Mouse (Mus musculus) MEL (cell line): ENCODE results near the gene Trio. TPM values are rescaled to one million over a fixed set of nuclear protein-coding genes. Genes with fewer than 3 reads are reported as not detected.

Experiments used
- DNase-seq: peaks from one replicate; pipeline ENCODE4 v3.0.0; 2011; ENCODE audit warnings: low read depth, low spot score
- H3K27ac ChIP-seq: 2 replicates; pipeline ENCODE4 v1.5.1; 2012; ENCODE audit warnings: low read depth, mild to moderate bottlenecking, control low read depth, low read length, moderate library complexity; ENCODE audit not compliant: control insufficient read depth
- H3K27me3 ChIP-seq, 2 experiments: fragments of 150-350 bp in 1 of 2; sonication (generic) in 1 of 2; 2 replicates each; pipeline ENCODE4 v1.6.1; 2012; ENCODE audit warnings: low read length in 2 of 2, mild to moderate bottlenecking in 2 of 2, improper control_type of control experiment in 1 of 2, moderate library complexity in 1 of 2; ENCODE audit not compliant: insufficient read depth in 2 of 2, control insufficient read depth in 1 of 2
- H3K36me3 ChIP-seq, 2 experiments: 2 replicates each; pipeline ENCODE4 v1.6.1; 2012 to 2014; ENCODE audit warnings: low read length in 2 of 2, improper control_type of control experiment in 1 of 2, inconsistent platforms in 1 of 2, mild to moderate bottlenecking in 1 of 2; ENCODE audit not compliant: insufficient read depth in 2 of 2, control insufficient read depth in 1 of 2
- H3K4me1 ChIP-seq, 2 experiments: fragments of 150-350 bp in 1 of 2; sonication (generic) in 1 of 2; 2 replicates each; pipeline ENCODE4 v1.6.1; 2012; ENCODE audit warnings: low read length in 2 of 2, improper control_type of control experiment in 1 of 2, mild to moderate bottlenecking in 1 of 2; ENCODE audit not compliant: insufficient read depth in 2 of 2, control insufficient read depth in 1 of 2
- H3K4me3 ChIP-seq, 2 experiments: fragments of 150-350 bp in 1 of 2; sonication (generic) in 1 of 2; 2 replicates each; pipeline ENCODE4 v1.5.1; 2012; ENCODE audit warnings: low read depth in 2 of 2, low read length in 2 of 2, mild to moderate bottlenecking in 2 of 2, moderate library complexity in 2 of 2, control low read depth in 1 of 2, improper control_type of control experiment in 1 of 2; ENCODE audit not compliant: control insufficient read depth in 1 of 2, insufficient read depth in 1 of 2
- H3K79me2 ChIP-seq: 2 replicates; pipeline ENCODE4 v1.6.1; 2012; ENCODE audit warnings: mild to moderate bottlenecking, low read length, moderate library complexity; ENCODE audit not compliant: control insufficient read depth, poor library complexity, insufficient read depth
- H3K9ac ChIP-seq: 2 replicates; pipeline ENCODE4 v1.6.1; 2012; ENCODE audit warnings: low read depth, mild to moderate bottlenecking, control low read depth, low read length, moderate library complexity; ENCODE audit not compliant: control insufficient read depth, poor library complexity, severe bottlenecking
- H3K9me3 ChIP-seq: fragments of 150-350 bp; sonication (generic); replicated peaks from 2 replicates; pipeline ENCODE4 v1.6.1; 2012; ENCODE audit warnings: mild to moderate bottlenecking, low read length, improper control_type of control experiment, moderate library complexity; ENCODE audit not compliant: insufficient read depth
- CTCF ChIP-seq, 3 experiments: IDR thresholded peaks in 2 of 3; conservative IDR thresholded peaks in 1 of 3; 2 replicates each; pipeline ENCODE4 v1.5.1; 2011 to 2012; ENCODE audit warnings: low read length in 3 of 3, low read depth in 2 of 3, mild to moderate bottlenecking in 2 of 3, improper control_type of control experiment in 1 of 3, inconsistent platforms in 1 of 3, mixed read lengths in 1 of 3, moderate library complexity in 1 of 3; ENCODE audit not compliant: control insufficient read depth in 1 of 3, insufficient read depth in 1 of 3, poor library complexity in 1 of 3, severe bottlenecking in 1 of 3
- E2F4 ChIP-seq: IDR thresholded peaks from 2 replicates; pipeline ENCODE4 v1.6.1; 2011; ENCODE audit warnings: low read depth, low read length, improper control_type of control experiment, borderline replicate concordance
- EP300 ChIP-seq, 2 experiments: IDR thresholded peaks; 2 replicates each; pipeline ENCODE4 v1.6.1; 2011; ENCODE audit warnings: improper control_type of control experiment in 2 of 2, low read length in 2 of 2, low read depth in 1 of 2, mild to moderate bottlenecking in 1 of 2
- GATA1 ChIP-seq: IDR thresholded peaks from 2 replicates; pipeline ENCODE4 v1.6.1; 2011; ENCODE audit warnings: low read depth, low read length, improper control_type of control experiment
- HCFC1 ChIP-seq: IDR thresholded peaks from 2 replicates; pipeline ENCODE4 v1.6.1; 2012; ENCODE audit warnings: low read depth, mild to moderate bottlenecking, inconsistent platforms, low read length, improper control_type of control experiment, moderate library complexity
- KAT2A ChIP-seq: conservative IDR thresholded peaks from 2 replicates; pipeline ENCODE4 v1.6.1; 2012; ENCODE audit warnings: low read depth, low read length, improper control_type of control experiment, inconsistent platforms
- MAFK ChIP-seq: IDR thresholded peaks from 2 replicates; pipeline ENCODE4 v1.6.1; 2011; ENCODE audit warnings: low read depth, mild to moderate bottlenecking, low read length, improper control_type of control experiment, borderline replicate concordance
- MAX ChIP-seq: IDR thresholded peaks from 2 replicates; pipeline ENCODE4 v1.6.1; 2011; ENCODE audit warnings: low read length, improper control_type of control experiment
- MAZ ChIP-seq: IDR thresholded peaks from 2 replicates; pipeline ENCODE4 v1.6.1; 2012; ENCODE audit warnings: low read depth, mild to moderate bottlenecking, inconsistent platforms, low read length, improper control_type of control experiment
- MEF2A ChIP-seq: IDR thresholded peaks from 2 replicates; pipeline ENCODE4 v1.6.1; 2014; ENCODE audit warnings: low read depth, mild to moderate bottlenecking, inconsistent platforms, low read length, improper control_type of control experiment; ENCODE audit not compliant: poor library complexity, insufficient replicate concordance, severe bottlenecking; ENCODE audit errors: extremely low read depth
- MYB ChIP-seq: IDR thresholded peaks from 2 replicates; pipeline ENCODE4 v1.6.1; 2011; ENCODE audit warnings: mild to moderate bottlenecking, low read depth, low read length, improper control_type of control experiment
- MYC ChIP-seq: IDR thresholded peaks from 2 replicates; pipeline ENCODE4 v1.6.1; 2011; ENCODE audit warnings: low read depth, mild to moderate bottlenecking, low read length, improper control_type of control experiment, moderate library complexity
- POLR2A ChIP-seq, 2 experiments: IDR thresholded peaks; 2 replicates each; pipeline ENCODE4 v1.6.1; 2011 to 2012; ENCODE audit warnings: low read length in 2 of 2, mild to moderate bottlenecking in 2 of 2, control low read depth in 1 of 2, improper control_type of control experiment in 1 of 2, low read depth in 1 of 2, moderate library complexity in 1 of 2; ENCODE audit not compliant: control insufficient read depth in 1 of 2, insufficient read depth in 1 of 2, poor library complexity in 1 of 2
- POLR2AphosphoS2 ChIP-seq: IDR thresholded peaks from 2 replicates; pipeline ENCODE4 v1.6.1; 2011; ENCODE audit warnings: low read length, improper control_type of control experiment
- RAD21 ChIP-seq: IDR thresholded peaks from 2 replicates; pipeline ENCODE4 v1.6.1; 2011; ENCODE audit warnings: mild to moderate bottlenecking, low read depth, low read length, improper control_type of control experiment
- SIN3A ChIP-seq: IDR thresholded peaks from 2 replicates; pipeline ENCODE4 v1.6.1; 2012; ENCODE audit warnings: low read length, improper control_type of control experiment, inconsistent platforms
- SMC3 ChIP-seq: IDR thresholded peaks from 2 replicates; pipeline ENCODE4 v1.6.1; 2011; ENCODE audit warnings: low read depth, low read length, improper control_type of control experiment
- TCF12 ChIP-seq: IDR thresholded peaks from 2 replicates; pipeline ENCODE4 v1.6.1; 2014; ENCODE audit warnings: low read depth, mild to moderate bottlenecking, inconsistent platforms, low read length, improper control_type of control experiment, moderate library complexity
- USF1 ChIP-seq: IDR thresholded peaks from 2 replicates; pipeline ENCODE4 v1.6.1; 2014; ENCODE audit warnings: low read depth, mild to moderate bottlenecking, inconsistent platforms, low read length, improper control_type of control experiment, moderate library complexity
- USF2 ChIP-seq, 2 experiments: IDR thresholded peaks; 2 replicates each; pipeline ENCODE4 v1.6.1; 2011 to 2012; ENCODE audit warnings: improper control_type of control experiment in 2 of 2, low read length in 2 of 2, borderline replicate concordance in 1 of 2, inconsistent platforms in 1 of 2, low read depth in 1 of 2, mild to moderate bottlenecking in 1 of 2; ENCODE audit not compliant: insufficient read depth in 1 of 2
- ZMIZ1 ChIP-seq: IDR thresholded peaks from 2 replicates; pipeline ENCODE4 v1.6.1; 2012; ENCODE audit warnings: low read depth, mild to moderate bottlenecking, inconsistent platforms, low read length, improper control_type of control experiment, moderate library complexity
- polyA plus RNA-seq, 2 experiments: library from polyadenylated mRNA; stranded (reverse) in 1 of 2; unstranded in 1 of 2; fragments of >175 nt in 1 of 2; fragments of >200 nt in 1 of 2; gene quantifications; 2 replicates each; pipeline versions ENCODE4 v1.2.1 to v1.2.4; 2012; ENCODE audit warnings: low replicate concordance in 2 of 2, low read depth in 1 of 2; ENCODE audit not compliant: insufficient read length in 2 of 2, insufficient read depth in 1 of 2, missing spikeins in 1 of 2
- total RNA-seq: library from RNA; depleted of rRNA; stranded (reverse); fragments of 300-350 nt; gene quantifications from 2 replicates; pipeline ENCODE4 v1.2.3, GENCODE M21; 2012

The Trio gene
- total and polyA plus RNA-seq, 3 experiments: 0.91 to 1.1 TPM; not detected in 1

DNA sequence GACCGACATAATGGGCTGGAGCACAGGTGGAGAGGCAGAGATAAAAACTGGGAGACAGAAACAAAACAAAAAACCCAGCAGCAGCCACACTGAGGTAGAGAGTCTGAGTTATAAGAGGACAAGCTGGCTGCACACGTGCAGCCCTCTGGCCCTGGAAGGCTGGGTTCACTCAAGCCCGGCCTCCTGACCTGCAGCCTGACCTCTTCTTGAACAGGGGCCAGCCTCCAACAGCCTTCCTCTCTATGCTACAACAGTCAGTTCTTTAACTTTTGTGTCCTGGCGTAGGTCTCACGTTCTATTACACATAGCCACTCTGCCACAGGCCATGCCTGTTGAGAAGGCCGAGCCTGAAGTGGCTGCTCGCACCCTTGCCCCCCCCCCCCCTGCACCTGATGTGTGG is 147.8 kb downstream of the Trio start:
- Histone ChIP-seq H3K9me3 (no peaks in the 10 kb centered on the region), H3K4me1 (peaks cover under 1 to 13% of the 10 kb centered on the region in 2 experiments; a peak in 3 of 4 replicates), H3K79me2 (no peaks in the 10 kb centered on the region), H3K9ac (no peak overlapping the region), H3K4me3 (no peak overlapping the region), H3K27ac (no peak overlapping the region), H3K36me3 (peaks cover 0 to 10% of the 10 kb centered on the region in 2 experiments; a peak in 2 of 4 replicates), H3K27me3 (no peaks in the 10 kb centered on the region)
- no peak for DNase-seq
- TF ChIP-seq POLR2AphosphoS2 (no peak), GATA1 (no peak), TCF12 (no peak), KAT2A (no peak), MAZ (no peak), SMC3 (no peak), EP300 (IDR thresholded peaks at IDR 0.05; ENCODE audit: low read depth in 1 of 2, low read length in 2 of 2) (no peak), HCFC1 (no peak), MEF2A (no peak)

DNA sequence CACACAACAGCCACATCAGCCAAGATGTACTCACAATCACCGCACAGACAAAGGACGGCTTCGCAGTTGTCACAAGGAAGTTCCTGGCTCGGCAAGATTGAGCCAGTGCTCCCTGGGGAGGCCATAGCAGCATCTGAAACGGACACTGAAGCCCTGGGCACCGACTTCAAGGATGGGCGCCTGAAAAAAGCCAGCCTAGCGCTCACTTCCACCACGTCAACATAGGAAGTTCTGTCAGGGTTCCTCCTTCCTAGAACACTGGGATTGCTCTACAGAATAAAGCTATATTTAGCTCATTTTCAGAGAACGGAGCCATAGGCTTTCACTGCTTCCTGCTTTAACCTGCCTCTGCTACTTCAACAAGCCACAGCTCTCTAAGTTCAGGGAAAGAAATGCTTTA is 149.3 kb downstream of the Trio start:
- Histone ChIP-seq H3K9ac (no peak overlapping the region), H3K4me1 (peaks cover 4 to 20% of the 10 kb centered on the region in 2 experiments; a peak in 3 of 4 replicates), H3K4me3 (no peak overlapping the region), H3K36me3 (peaks cover 0 to 16% of the 10 kb centered on the region in 2 experiments; a peak in 2 of 4 replicates), H3K27ac (no peak overlapping the region), H3K9me3 (no peaks in the 10 kb centered on the region), H3K79me2 (no peaks in the 10 kb centered on the region), H3K27me3 (no peaks in the 10 kb centered on the region)
- no peak for DNase-seq
- TF ChIP-seq MYB (no peak), MYC (no peak), SIN3A (no peak), GATA1 (no peak), USF1 (no peak)

DNA sequence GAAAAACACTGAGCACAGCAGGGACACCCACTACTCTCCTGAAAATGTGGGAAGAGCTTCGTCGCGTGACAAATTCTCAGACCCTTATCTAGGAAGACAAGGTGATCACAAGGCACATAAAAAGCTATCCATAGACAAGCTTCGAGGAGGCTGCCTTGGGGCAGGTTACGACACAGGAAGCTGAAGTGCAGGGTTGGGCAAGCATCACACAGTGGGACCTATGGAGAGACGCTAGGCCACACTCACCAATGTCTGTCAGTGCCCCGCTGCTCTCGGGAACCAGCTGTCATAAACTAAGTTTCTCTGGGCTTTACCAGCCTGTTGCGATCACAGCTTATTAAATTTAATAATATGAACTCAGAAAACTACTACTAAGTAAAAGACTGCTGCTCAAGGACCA is 149.9 kb downstream of the Trio start:
- Histone ChIP-seq H3K9me3 (no peaks in the 10 kb centered on the region), H3K27ac (no peak overlapping the region), H3K4me3 (no peak overlapping the region), H3K36me3 (peaks cover 0 to 16% of the 10 kb centered on the region in 2 experiments; a peak in 2 of 4 replicates)
- TF ChIP-seq E2F4 (no peak), CTCF (IDR thresholded peaks at IDR 0.05 in 2 of 3, conservative IDR thresholded peaks at IDR 0.05 in 1 of 3; ENCODE audit: control insufficient read depth in 1 of 3, insufficient read depth in 1 of 3, low read depth in 2 of 3, low read length in 3 of 3, poor library complexity in 1 of 3, severe bottlenecking in 1 of 3) (no peak), MAX (no peak), KAT2A (no peak), POLR2A (IDR thresholded peaks at IDR 0.05; ENCODE audit: control insufficient read depth in 1 of 2, insufficient read depth in 1 of 2, low read depth in 1 of 2, low read length in 2 of 2, poor library complexity in 1 of 2) (no peak), TCF12 (no peak), RAD21 (no peak), MAFK (no peak), ZMIZ1 (no peak), HCFC1 (no peak), USF2 (IDR thresholded peaks at IDR 0.05; ENCODE audit: borderline replicate concordance in 1 of 2, insufficient read depth in 1 of 2, low read depth in 1 of 2, low read length in 2 of 2) (no peak)
- TF ChIP-seq, all 39 proteins: peak for 0
- H3K9ac ChIP-seq: no peak overlapping the region
- no peaks in the 10 kb centered on the region for H3K27me3 ChIP-seq
- H3K79me2 ChIP-seq: no peaks in the 10 kb centered on the region
- no peak for DNase-seq
- peaks cover 4 to 26% of the 10 kb centered on the region in 2 experiments for H3K4me1 ChIP-seq
